22 mouse cellular contexts compared by ENCODE assay signal in the genomic region with DNA sequence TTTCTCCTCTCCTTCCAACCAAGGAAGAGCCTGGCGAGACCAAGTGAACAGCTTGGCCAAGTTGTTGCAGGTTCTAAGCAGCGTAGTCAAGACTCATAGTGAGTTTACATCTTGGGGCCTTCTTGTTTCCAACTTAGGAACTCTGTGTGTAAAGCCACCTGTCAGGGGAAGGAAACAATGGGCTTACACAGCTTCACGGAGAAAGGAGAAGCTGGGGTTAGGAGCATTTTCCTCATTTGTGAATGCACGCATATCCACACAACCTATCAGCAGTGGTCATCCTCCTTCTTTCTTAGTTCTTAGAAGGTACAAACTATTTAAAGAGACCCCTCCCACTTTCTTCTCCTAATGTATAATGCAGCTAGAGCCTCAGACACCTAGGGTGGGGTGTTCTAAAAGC.
"Had no signal": no experiment of that assay in that cellular context is flagged by ENCODE, and none has a peak within 500 bp of the region (broad histone marks: within the 10 kb centered on the region; RNA-seq: fewer than 3 reads in every experiment).

No protein-coding gene starts in this region.

- H3K4me1 ChIP-seq: liver, embryonic 15.5 days; lung, embryonic 15.5 days; midbrain, embryonic 10.5 days; midbrain, embryonic 13.5 days; neural tube, embryonic 15.5 days had no signal

- H3K9me3 ChIP-seq: liver, embryonic 13.5 days; liver, embryonic 15.5 days; lung, embryonic 15.5 days; midbrain, embryonic 10.5 days; midbrain, embryonic 13.5 days; neural tube, embryonic 13.5 days; neural tube, embryonic 15.5 days had no signal

- DNase-seq: liver, embryonic 13.5 days; liver, postnatal 0 days; lung, adult 2 months; lung, postnatal 14 days; lung, postnatal 4 days; retina, postnatal 1 day; right cerebral cortex, adult 18-20 months; right cerebral cortex, postnatal 25 days; right cerebral cortex, postnatal 4 days; spleen, adult 18-20 months; thymus, adult 18-20 months; thymus, postnatal 14 days; thymus, postnatal 36 days had no signal

- H3K9ac ChIP-seq: liver, embryonic 13.5 days; liver, embryonic 15.5 days; liver, postnatal 0 days; lung, embryonic 15.5 days; midbrain, embryonic 13.5 days; neural tube, embryonic 13.5 days; neural tube, embryonic 15.5 days had no signal

- ATAC-seq: liver, postnatal 0 days; lung, postnatal 0 days; midbrain, embryonic 13.5 days; midbrain, embryonic 16.5 days had no signal

- H3K27me3 ChIP-seq: liver, embryonic 15.5 days; lung, embryonic 15.5 days; midbrain, embryonic 13.5 days; neural tube, embryonic 13.5 days; neural tube, embryonic 15.5 days had no signal

- H3K27ac ChIP-seq: liver, embryonic 13.5 days; liver, embryonic 15.5 days; lung, embryonic 15.5 days; midbrain, embryonic 10.5 days; midbrain, embryonic 13.5 days; neural tube, embryonic 13.5 days; neural tube, embryonic 15.5 days had no signal

- H3K4me3 ChIP-seq: liver, embryonic 13.5 days; liver, embryonic 15.5 days; lung, embryonic 15.5 days; midbrain, embryonic 10.5 days; midbrain, embryonic 13.5 days; myocyte; neural tube, embryonic 13.5 days; neural tube, embryonic 15.5 days had no signal

- H3K36me3 ChIP-seq: liver, embryonic 13.5 days; liver, embryonic 15.5 days; lung, embryonic 15.5 days; midbrain, embryonic 10.5 days; midbrain, embryonic 13.5 days; neural tube, embryonic 13.5 days; neural tube, embryonic 15.5 days had no signal
